Mouse (Mus musculus): ENCODE results near the gene Ankef1.

Gene Ankef1

GRCm38 (mm10) chr2:136601206-136601605 is 99.5 kb downstream of the Ankef1 start:
- no peak for DNase-seq
